Mouse (Mus musculus) kidney, embryonic 14.5 days (tissue): ENCODE measurements around the gene Tiam2. TPM values are rescaled to one million over a fixed set of nuclear protein-coding genes. Genes with fewer than 3 reads are reported as not detected.

Experiments
- ATAC-seq: fragments of 200-750 bp; cut with Nextera tagmentation; 2 replicates; pipeline ENCODE4 v1.8.0; 2017; ENCODE audit warnings: moderate number of reproducible peaks, mild to moderate bottlenecking, moderate TSS enrichment, moderate library complexity; ENCODE audit not compliant: low FRiP score, low TSS enrichment
- H3K27ac ChIP-seq: fragments of 300-500 bp; sonication (generic); 2 replicates; pipeline ENCODE4 v1.5.1; 2014; ENCODE audit warnings: low read depth, mild to moderate bottlenecking, low read length, moderate library complexity, mixed read lengths
- H3K27me3 ChIP-seq: fragments of 300-500 bp; sonication (generic); 2 replicates; pipeline ENCODE4 v1.6.1; 2014; ENCODE audit warnings: mild to moderate bottlenecking, low read length; ENCODE audit not compliant: control insufficient read depth, insufficient read depth
- H3K36me3 ChIP-seq: fragments of 300-500 bp; sonication (generic); 2 replicates; pipeline ENCODE4 v1.6.1; 2014; ENCODE audit warnings: low read length, mixed read lengths; ENCODE audit not compliant: control insufficient read depth, insufficient read depth
- H3K4me1 ChIP-seq: fragments of 300-500 bp; sonication (generic); 2 replicates; pipeline ENCODE4 v1.6.1; 2014; ENCODE audit warnings: low read length, mixed read lengths; ENCODE audit not compliant: control insufficient read depth, insufficient read depth
- H3K4me2 ChIP-seq: fragments of 300-500 bp; sonication (generic); replicated peaks from 2 replicates; pipeline ENCODE4 v1.6.1; 2014; ENCODE audit warnings: low read depth, mild to moderate bottlenecking, low read length
- H3K4me3 ChIP-seq: fragments of 300-500 bp; sonication (generic); 2 replicates; pipeline ENCODE4 v1.5.1; 2014; ENCODE audit warnings: mild to moderate bottlenecking, low read length
- H3K9ac ChIP-seq: fragments of 300-500 bp; sonication (generic); 2 replicates; pipeline ENCODE4 v1.6.1; 2014; ENCODE audit warnings: low read depth, mild to moderate bottlenecking, low read length, moderate library complexity
- H3K9me3 ChIP-seq: fragments of 300-500 bp; sonication (generic); 2 replicates; pipeline ENCODE4 v1.6.1; 2016; ENCODE audit warnings: low read length; ENCODE audit not compliant: control insufficient read depth
- WGBS: fragments of 180-500 bp; shearing (Covaris S2); extraction: QIAGEN DNeasy Blood & Tissue Kit; methylation state at CpG from one replicate; pipeline ENCODE4 v1.1.7; 2014; 5-methylcytosine and 5-hydroxymethylcytosine counted together
- polyA plus RNA-seq: library from polyadenylated mRNA; unstranded; fragments of >200 nt; fragmentation: Nextera tagmentation; extraction: Ambion mirVana; gene quantifications from 2 replicates; pipeline ENCODE4 v1.2.1, GENCODE M21; 2014

The Tiam2 gene
- polyA plus RNA-seq, 1 experiment from 2014 or later: 4.5 TPM

- no peaks in the 10 kb centered on the region for H3K9me3 ChIP-seq
- H3K4me1 ChIP-seq: peaks cover 22% of the 10 kb centered on the region
- H3K27me3 ChIP-seq: no peaks in the 10 kb centered on the region
- H3K4me2 ChIP-seq: no peak overlapping the region
- no peaks in the 10 kb centered on the region for H3K36me3 ChIP-seq
- no peak for ATAC-seq
- H3K9ac ChIP-seq: no peak overlapping the region
- H3K27ac ChIP-seq: no peak overlapping the region
- 80% methylated on average over 7 of the region's 7 CpGs for WGBS
- no peak overlapping the region for H3K4me3 ChIP-seq
These were observed 9.9 kb downstream of the Tiam2 start for GRCm38 (mm10) chr17:3336161-3336739.

- ATAC-seq: no peak
- Histone ChIP-seq H3K27me3 (no peaks in the 10 kb centered on the region), H3K9ac (no peak overlapping the region), H3K36me3 (no peaks in the 10 kb centered on the region), H3K27ac (no peak overlapping the region), H3K9me3 (no peaks in the 10 kb centered on the region), H3K4me1 (peaks cover 22% of the 10 kb centered on the region), H3K4me3 (no peak overlapping the region), H3K4me2 (no peak overlapping the region)
- 62% methylated on average over 7 of the region's 7 CpGs for WGBS
These were observed 10.6 kb downstream of the Tiam2 start for GRCm38 (mm10) chr17:3336887-3337524.

- Histone ChIP-seq H3K27me3 (no peaks in the 10 kb centered on the region), H3K4me1 (peaks cover 22% of the 10 kb centered on the region), H3K4me2 (no peak overlapping the region), H3K4me3 (no peak overlapping the region), H3K36me3 (no peaks in the 10 kb centered on the region), H3K27ac (no peak overlapping the region), H3K9me3 (no peaks in the 10 kb centered on the region), H3K9ac (no peak overlapping the region)
- 37% methylated on average over 4 of the region's 4 CpGs for WGBS
- no peak for ATAC-seq
These were observed 11.1 kb downstream of the Tiam2 start for GRCm38 (mm10) chr17:3337525-3337888.

- no peak overlapping the region for H3K9ac ChIP-seq
- H3K4me1 ChIP-seq: peaks cover 22% of the 10 kb centered on the region
- H3K27ac ChIP-seq: no peak overlapping the region; the same call in 1 of the 2 replicates
- H3K4me2 ChIP-seq: no peak overlapping the region
- WGBS: 23% methylated on average over 7 of the region's 7 CpGs
- no peaks in the 10 kb centered on the region for H3K27me3 ChIP-seq
- ATAC-seq: peak; percentile 83
- H3K9me3 ChIP-seq: no peaks in the 10 kb centered on the region
- no peak overlapping the region for H3K4me3 ChIP-seq
- H3K36me3 ChIP-seq: no peaks in the 10 kb centered on the region
These were observed 12.4 kb downstream of the Tiam2 start for GRCm38 (mm10) chr17:3338821-3339220.

- H3K36me3 ChIP-seq: no peaks in the 10 kb centered on the region
- 83% methylated on average over 7 of the region's 7 CpGs for WGBS
- no peaks in the 10 kb centered on the region for H3K27me3 ChIP-seq
- no peak overlapping the region for H3K4me2 ChIP-seq
- no peak overlapping the region for H3K9ac ChIP-seq
- H3K4me3 ChIP-seq: no peak overlapping the region
- H3K9me3 ChIP-seq: no peaks in the 10 kb centered on the region
- ATAC-seq: no peak
- no peak overlapping the region for H3K27ac ChIP-seq
- no peaks in the 10 kb centered on the region for H3K4me1 ChIP-seq
These were observed 18.5 kb downstream of the Tiam2 start for GRCm38 (mm10) chr17:3344872-3345271.

GRCm38 (mm10) chr17:3345276-3345885, 19.0 kb downstream of the Tiam2 start:
- no peaks in the 10 kb centered on the region for H3K27me3 ChIP-seq
- no peak for ATAC-seq
- H3K4me1 ChIP-seq: no peaks in the 10 kb centered on the region
- no peaks in the 10 kb centered on the region for H3K36me3 ChIP-seq
- no peaks in the 10 kb centered on the region for H3K9me3 ChIP-seq
- H3K4me3 ChIP-seq: no peak overlapping the region
- no peak overlapping the region for H3K27ac ChIP-seq
- 59% methylated on average over 12 of the region's 12 CpGs for WGBS
- no peak overlapping the region for H3K4me2 ChIP-seq
- H3K9ac ChIP-seq: no peak overlapping the region

GRCm38 (mm10) chr17:3347800-3348199, 21.4 kb downstream of the Tiam2 start:
- H3K4me3 ChIP-seq: no peak overlapping the region
- H3K27ac ChIP-seq: no peak overlapping the region
- H3K4me1 ChIP-seq: no peaks in the 10 kb centered on the region
- ATAC-seq: no peak
- H3K4me2 ChIP-seq: no peak overlapping the region
- WGBS: 88% methylated on average over 2 of the region's 2 CpGs
- H3K27me3 ChIP-seq: no peaks in the 10 kb centered on the region
- H3K9ac ChIP-seq: no peak overlapping the region
- H3K9me3 ChIP-seq: no peaks in the 10 kb centered on the region
- H3K36me3 ChIP-seq: no peaks in the 10 kb centered on the region

GRCm38 (mm10) chr17:3349331-3349730, 23.0 kb downstream of the Tiam2 start:
- Histone ChIP-seq H3K4me1 (no peaks in the 10 kb centered on the region), H3K4me3 (no peak overlapping the region), H3K27me3 (no peaks in the 10 kb centered on the region), H3K27ac (no peak overlapping the region), H3K9me3 (no peaks in the 10 kb centered on the region), H3K4me2 (no peak overlapping the region), H3K9ac (no peak overlapping the region), H3K36me3 (no peaks in the 10 kb centered on the region)
- ATAC-seq: no peak
- WGBS: 84% methylated on average over 5 of the region's 5 CpGs

- WGBS: 82% methylated on average over 12 of the region's 12 CpGs
- H3K27ac ChIP-seq: no peak overlapping the region
- no peaks in the 10 kb centered on the region for H3K36me3 ChIP-seq
- H3K27me3 ChIP-seq: no peaks in the 10 kb centered on the region
- no peak for ATAC-seq
- H3K4me3 ChIP-seq: no peak overlapping the region
- no peak overlapping the region for H3K9ac ChIP-seq
- no peak overlapping the region for H3K4me2 ChIP-seq
- no peaks in the 10 kb centered on the region for H3K9me3 ChIP-seq
- H3K4me1 ChIP-seq: no peaks in the 10 kb centered on the region
These were observed 23.6 kb downstream of the Tiam2 start for GRCm38 (mm10) chr17:3349939-3350338.
